Mouse (Mus musculus): ENCODE measurements around the gene Ica1. TPM values are rescaled to one million over a fixed set of nuclear protein-coding genes. Genes with fewer than 3 reads are reported as not detected.

The Ica1 gene
- total and polyA plus RNA-seq, 3 experiments = 3.9 to 7.8 (median 7.0) TPM

DNA sequence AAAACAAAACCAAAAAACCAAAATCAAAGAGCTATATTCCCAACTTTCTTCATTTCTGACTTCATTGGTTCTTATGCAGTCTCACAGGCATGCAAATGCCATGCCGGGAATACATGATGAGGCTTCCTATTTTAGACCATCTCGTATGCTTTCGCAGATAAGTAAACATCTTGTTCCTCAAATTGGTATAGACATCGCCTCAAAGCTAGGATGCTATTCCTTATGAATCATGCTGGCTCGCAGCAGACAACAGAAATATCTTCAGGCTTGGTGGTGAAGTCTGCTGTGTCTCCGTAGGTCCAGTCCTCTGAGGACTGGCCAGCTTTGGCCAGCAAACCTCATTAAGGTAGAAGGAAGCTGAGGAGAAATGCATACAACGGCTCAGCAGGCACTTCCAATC, 60.3 kb downstream of the Ica1 start:
- H3K27ac ChIP-seq = no peak overlapping the region
- H3K9ac ChIP-seq (ENCODE audit: low read depth, low read length) = no peak overlapping the region
- H3K4me1 ChIP-seq (ENCODE audit: control insufficient read depth, insufficient read depth, low read length) = no peaks in the 10 kb centered on the region
- no peaks in the 10 kb centered on the region for H3K36me3 ChIP-seq (ENCODE audit: control insufficient read depth, insufficient read depth, low read length)
- DNase-seq = no peak
- H3K27me3 ChIP-seq (ENCODE audit: control insufficient read depth, insufficient read depth, low read length) = no peaks in the 10 kb centered on the region
- intact Hi-C loops (cut with DNase I) = no loop called here
- WGBS = 88% methylated on average over 7 of the region's 7 CpGs
- no peaks in the 10 kb centered on the region for H3K79me2 ChIP-seq (replicated peaks; ENCODE audit: control insufficient read depth, insufficient read depth, low read length)
- H3K4me3 ChIP-seq = no peak overlapping the region
- TF ChIP-seq POLR2A (IDR thresholded peaks at IDR 0.05; ENCODE audit: insufficient read depth, low read depth, low read length) (no peak), CTCF (IDR thresholded peaks at IDR 0.05) (no peak), EP300 (IDR thresholded peaks at IDR 0.05; ENCODE audit: insufficient read depth, low read depth, low read length) (no peak)

DNA sequence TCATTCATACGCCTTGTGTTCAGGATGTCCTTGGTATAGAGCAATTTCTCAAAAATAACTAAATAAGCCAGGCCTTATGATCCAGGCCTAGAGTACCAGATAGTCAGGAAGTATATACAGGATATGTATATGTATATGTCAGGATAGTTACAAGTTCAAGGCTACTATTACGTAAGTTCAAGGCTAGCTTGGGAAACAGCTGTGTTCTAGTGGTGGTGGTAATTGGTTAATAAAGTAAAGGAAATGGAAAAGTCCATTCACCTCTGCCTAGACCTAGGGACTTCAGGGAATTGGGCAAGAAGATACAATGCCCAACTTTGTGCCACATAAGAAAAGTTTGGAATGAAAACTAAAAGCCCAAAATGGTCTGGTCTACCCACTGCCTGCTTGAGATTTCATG, 61.7 kb downstream of the Ica1 start:
- TF ChIP-seq CTCF (IDR thresholded peaks at IDR 0.05) (no peak), EP300 (IDR thresholded peaks at IDR 0.05; ENCODE audit: insufficient read depth, low read depth, low read length) (no peak), POLR2A (IDR thresholded peaks at IDR 0.05; ENCODE audit: insufficient read depth, low read depth, low read length) (no peak)
- no peak for DNase-seq
- no peak overlapping the region for H3K27ac ChIP-seq
- intact Hi-C loops (cut with DNase I) = no loop called here
- WGBS = 98% methylated on average over 2 of the region's 2 CpGs
- H3K9ac ChIP-seq (ENCODE audit: low read depth, low read length) = no peak overlapping the region
- H3K36me3 ChIP-seq (ENCODE audit: control insufficient read depth, insufficient read depth, low read length) = no peaks in the 10 kb centered on the region
- H3K79me2 ChIP-seq (replicated peaks; ENCODE audit: control insufficient read depth, insufficient read depth, low read length) = no peaks in the 10 kb centered on the region
- H3K4me1 ChIP-seq (ENCODE audit: control insufficient read depth, insufficient read depth, low read length) = no peaks in the 10 kb centered on the region
- no peaks in the 10 kb centered on the region for H3K27me3 ChIP-seq (ENCODE audit: control insufficient read depth, insufficient read depth, low read length)
- no peak overlapping the region for H3K4me3 ChIP-seq

DNA sequence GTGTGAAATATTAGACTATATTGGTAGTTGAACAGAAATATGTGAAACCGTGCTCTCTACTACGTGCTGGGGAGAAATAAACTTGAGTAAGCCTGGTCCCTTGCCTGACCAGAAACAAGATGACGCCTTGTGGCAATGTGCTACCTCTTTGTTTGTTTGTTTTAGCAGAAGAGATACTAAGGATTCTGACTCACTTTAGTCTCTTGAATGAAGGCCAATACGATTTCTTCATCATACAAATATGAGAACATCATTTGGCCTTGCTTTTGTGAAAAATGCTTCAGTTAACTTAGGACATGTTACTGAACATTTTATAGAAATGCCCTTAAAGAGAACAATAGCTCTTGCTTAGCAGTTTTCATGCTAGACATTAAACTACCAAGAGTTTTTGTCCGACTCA, 67.0 kb downstream of the Ica1 start:
- TF ChIP-seq EP300 (IDR thresholded peaks at IDR 0.05; ENCODE audit: insufficient read depth, low read depth, low read length) = no peak
- no peak for TF ChIP-seq CTCF (IDR thresholded peaks at IDR 0.05)
- TF ChIP-seq POLR2A (IDR thresholded peaks at IDR 0.05; ENCODE audit: insufficient read depth, low read depth, low read length) = no peak
- WGBS = 85% methylated on average over 5 of the region's 5 CpGs

DNA sequence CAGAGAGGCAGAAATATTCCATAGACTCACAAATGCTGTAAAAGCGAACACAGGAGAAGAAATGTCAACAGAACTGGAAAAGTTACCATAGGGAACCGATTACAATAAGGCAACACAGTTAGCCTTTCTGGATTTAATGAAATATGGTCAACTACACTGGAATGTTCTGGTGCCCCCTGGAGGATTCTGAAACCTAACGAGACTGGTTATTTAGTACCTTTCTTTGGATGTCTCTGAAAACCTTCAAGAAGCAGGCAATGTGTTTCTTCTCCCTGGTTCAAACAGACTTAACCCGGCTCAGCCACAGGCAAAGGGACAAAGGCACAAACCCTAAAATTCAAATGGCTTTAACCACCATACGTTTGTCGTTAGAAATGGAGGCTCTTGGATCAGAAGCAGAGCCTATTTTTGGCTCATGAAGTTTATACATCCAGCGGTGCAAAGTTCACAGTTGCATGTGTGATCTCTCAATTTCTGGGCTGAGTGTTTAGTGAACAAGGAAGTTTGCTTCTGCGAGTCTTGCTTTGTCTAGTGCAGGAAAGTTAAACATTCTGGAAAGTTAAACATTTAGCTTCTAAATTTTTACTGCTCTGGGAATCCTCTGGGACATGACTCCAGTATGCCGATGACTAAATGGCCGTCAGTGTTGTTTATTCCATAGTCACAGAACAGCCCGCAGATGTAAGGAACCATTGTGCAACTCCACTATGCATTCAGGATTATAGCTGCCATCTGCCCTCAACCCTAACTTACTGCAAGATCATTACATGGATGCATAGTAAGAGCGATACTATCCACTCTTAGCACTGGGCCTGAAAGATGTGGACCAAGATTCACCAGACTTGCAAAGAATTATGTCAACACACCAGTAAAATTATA, 83.4 kb downstream of the Ica1 start:
- WGBS = 69% methylated on average over 12 of the region's 12 CpGs
- Histone ChIP-seq H3K27ac (no peak overlapping the region), H3K9ac (ENCODE audit: low read depth, low read length) (no peak overlapping the region), H3K4me3 (no peak overlapping the region), H3K27me3 (ENCODE audit: control insufficient read depth, insufficient read depth, low read length) (no peaks in the 10 kb centered on the region), H3K79me2 (replicated peaks; ENCODE audit: control insufficient read depth, insufficient read depth, low read length) (no peaks in the 10 kb centered on the region), H3K4me1 (ENCODE audit: control insufficient read depth, insufficient read depth, low read length) (no peaks in the 10 kb centered on the region), H3K36me3 (ENCODE audit: control insufficient read depth, insufficient read depth, low read length) (no peaks in the 10 kb centered on the region)
- intact Hi-C loops (cut with DNase I) = loop anchor here (5.0 to 10.0 kb wide), 2 partner anchors 188 to 420 kb away; partner anchors contain the start of gene Glcci1
- TF ChIP-seq CTCF (IDR thresholded peaks at IDR 0.05) (peak; percentile 61), EP300 (IDR thresholded peaks at IDR 0.05; ENCODE audit: insufficient read depth, low read depth, low read length) (no peak)
- peak in 1 of 2 experiments; percentile 12 for DNase-seq

More for the DNA sequence above, 67.0 kb downstream of the Ica1 start:
- Histone ChIP-seq H3K4me1 (ENCODE audit: control insufficient read depth, insufficient read depth, low read length) (no peaks in the 10 kb centered on the region), H3K36me3 (ENCODE audit: control insufficient read depth, insufficient read depth, low read length) (no peaks in the 10 kb centered on the region), H3K27ac (no peak overlapping the region), H3K79me2 (replicated peaks; ENCODE audit: control insufficient read depth, insufficient read depth, low read length) (no peaks in the 10 kb centered on the region), H3K4me3 (no peak overlapping the region), H3K27me3 (ENCODE audit: control insufficient read depth, insufficient read depth, low read length) (no peaks in the 10 kb centered on the region), H3K9ac (ENCODE audit: low read depth, low read length) (no peak overlapping the region)
- intact Hi-C loops (cut with DNase I) = no loop called here
- DNase-seq = no peak

DNA sequence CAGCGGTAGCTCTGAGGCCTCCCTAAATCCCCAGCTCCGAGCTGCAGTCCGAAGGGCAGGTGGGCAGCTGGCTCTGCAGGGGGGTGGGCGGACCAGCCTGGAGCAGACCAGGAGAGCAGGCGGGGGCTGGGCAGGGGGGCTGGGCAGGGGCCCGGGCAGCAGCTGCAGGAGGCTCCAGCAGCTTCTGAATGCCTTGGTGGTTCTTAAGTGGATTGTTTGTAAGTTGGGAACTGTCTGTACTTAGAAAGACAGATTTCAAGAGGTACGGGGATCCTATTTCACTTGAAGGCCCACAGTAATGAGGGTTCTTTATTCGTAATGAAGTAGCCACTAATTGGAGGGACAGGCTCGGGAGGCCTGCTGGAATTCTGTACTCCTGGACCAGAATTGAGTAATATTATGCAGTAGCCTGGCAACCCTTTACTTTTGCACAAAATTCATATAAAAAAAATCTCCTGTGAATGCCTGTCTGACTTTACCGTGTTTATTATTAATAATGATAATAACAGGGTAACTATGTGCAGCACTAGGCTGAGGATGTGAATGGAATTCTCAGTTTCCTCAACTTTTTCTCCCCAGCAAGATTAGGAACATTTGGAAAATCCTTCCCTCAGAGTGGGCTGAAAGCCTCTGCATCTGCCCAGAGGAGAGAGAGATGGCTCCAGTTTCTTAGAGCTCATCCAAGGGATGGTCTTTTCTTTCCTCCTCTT, 84.2 kb downstream of the Ica1 start:
- DNase-seq = no peak
- H3K4me1 ChIP-seq (ENCODE audit: control insufficient read depth, insufficient read depth, low read length) = no peaks in the 10 kb centered on the region
- no peak overlapping the region for H3K27ac ChIP-seq
- H3K27me3 ChIP-seq (ENCODE audit: control insufficient read depth, insufficient read depth, low read length) = no peaks in the 10 kb centered on the region
- no peaks in the 10 kb centered on the region for H3K36me3 ChIP-seq (ENCODE audit: control insufficient read depth, insufficient read depth, low read length)
- intact Hi-C loops (cut with DNase I) = loop anchor here (5.0 to 10.0 kb wide), 2 partner anchors 187 to 419 kb away; partner anchors contain the start of gene Glcci1
- 84% methylated on average over 10 of the region's 10 CpGs for WGBS
- TF ChIP-seq CTCF (IDR thresholded peaks at IDR 0.05) (no peak), EP300 (IDR thresholded peaks at IDR 0.05; ENCODE audit: insufficient read depth, low read depth, low read length) (no peak)
- no peak overlapping the region for H3K4me3 ChIP-seq
- no peak overlapping the region for H3K9ac ChIP-seq (ENCODE audit: low read depth, low read length)
- H3K79me2 ChIP-seq (replicated peaks; ENCODE audit: control insufficient read depth, insufficient read depth, low read length) = no peaks in the 10 kb centered on the region

Measured in heart, adult 2 months (tissue).